Mouse (Mus musculus) neural tube, embryonic 14.5 days (tissue): ENCODE measurements around the gene Zscan4-ps1. TPM values are rescaled to one million over a fixed set of nuclear protein-coding genes. Genes with fewer than 3 reads are reported as not detected.
"Not testable (repeated sequence)": the region's sequence is repeated elsewhere in the genome, so short reads cannot be mapped to it uniquely, and the experiment has no call there.

ENCODE experiments used
- ATAC-seq: fragments of 200-750 bp; cut with Nextera tagmentation; 2 replicates; pipeline ENCODE4 v1.8.0; 2017; ENCODE audit warnings: low read depth, mild to moderate bottlenecking, moderate TSS enrichment, moderate library complexity
- H3K27ac ChIP-seq: fragments of 300-500 bp; sonication (generic); 2 replicates; pipeline ENCODE4 v1.5.1; 2014; ENCODE audit warnings: low read depth, mild to moderate bottlenecking, control low read depth, low read length, moderate library complexity, mixed read lengths
- H3K27me3 ChIP-seq: fragments of 300-500 bp; sonication (generic); 2 replicates; pipeline ENCODE4 v1.6.1; 2014; ENCODE audit warnings: low read length; ENCODE audit not compliant: control insufficient read depth, insufficient read depth
- H3K36me3 ChIP-seq: fragments of 300-500 bp; sonication (generic); 2 replicates; pipeline ENCODE4 v1.6.1; 2014; ENCODE audit warnings: low read length, mixed read lengths; ENCODE audit not compliant: control insufficient read depth, insufficient read depth
- H3K4me1 ChIP-seq: fragments of 300-500 bp; sonication (generic); 2 replicates; pipeline ENCODE4 v1.6.1; 2014; ENCODE audit warnings: low read length; ENCODE audit not compliant: control insufficient read depth, insufficient read depth
- H3K4me2 ChIP-seq: fragments of 300-500 bp; sonication (generic); 2 replicates; pipeline ENCODE4 v1.6.1; 2014; ENCODE audit warnings: mild to moderate bottlenecking, low read depth, low read length, control low read depth
- H3K4me3 ChIP-seq: fragments of 300-500 bp; sonication (generic); 2 replicates; pipeline ENCODE4 v1.5.1; 2014; ENCODE audit warnings: low read depth, low read length, control low read depth, mixed read lengths
- H3K9ac ChIP-seq: fragments of 300-500 bp; sonication (generic); replicated peaks from 2 replicates; pipeline ENCODE4 v1.6.1; 2014; ENCODE audit warnings: low read depth, mild to moderate bottlenecking, control low read depth, low read length, mixed read lengths
- H3K9me3 ChIP-seq: fragments of 300-500 bp; sonication (generic); 2 replicates; pipeline ENCODE4 v1.6.1; 2016; ENCODE audit warnings: low read length; ENCODE audit not compliant: control insufficient read depth
- WGBS: fragments of 180-500 bp; shearing (Covaris S2); extraction: QIAGEN DNeasy Blood & Tissue Kit; methylation state at CpG from one replicate; pipeline ENCODE4 v1.1.7; 2014; 5-methylcytosine and 5-hydroxymethylcytosine counted together
- polyA plus RNA-seq: library from polyadenylated mRNA; unstranded; fragments of >200 nt; fragmentation: Nextera tagmentation; extraction: Ambion mirVana; gene quantifications from 2 replicates; pipeline ENCODE4 v1.2.1, GENCODE M21; 2014

The Zscan4-ps1 gene
- not detected in 2 replicates for polyA plus RNA-seq

GRCm38 (mm10) chr7:11069591-11069990, at the start of gene Zscan4-ps1:
TSS of gene Zscan4-ps1 (minus strand) at chr7:11069691.
- H3K4me1 ChIP-seq, H3K9ac ChIP-seq, H3K4me2 ChIP-seq, H3K36me3 ChIP-seq, H3K9me3 ChIP-seq, H3K27ac ChIP-seq, ATAC-seq, H3K27me3 ChIP-seq, H3K4me3 ChIP-seq: not testable (repeated sequence)
- 93% methylated on average over 2 of the region's 2 CpGs for WGBS

Other genes with a start within 250 kb of the Zscan4-ps1 start
- not detected in 2 replicates for gene Zscan4b, start 164.6 kb downstream of the Zscan4-ps1 start, polyA plus RNA-seq
- not detected in 2 replicates for gene Zscan4c, start 63.9 kb downstream of the Zscan4-ps1 start, polyA plus RNA-seq
- not detected in 2 replicates for gene Zscan4d, start 96.5 kb upstream of the Zscan4-ps1 start, polyA plus RNA-seq
- gene Zscan4e, start 241.0 kb upstream of the Zscan4-ps1 start, polyA plus RNA-seq: not detected in 2 replicates